Mouse (Mus musculus): ENCODE measurements around the gene Gm10717. TPM values are rescaled to one million over a fixed set of nuclear protein-coding genes. Genes with fewer than 3 reads are reported as not detected.
A peak's percentile ranks its signal among the peaks of the same experiment; 100 is the strongest.
"Not testable (repeated sequence)": the region's sequence is repeated elsewhere in the genome, so short reads cannot be mapped to it uniquely, and the experiment has no call there.

Gm10717 gene
- total RNA-seq, 2 experiments from 2014 or later, result 0.91 TPM; not detected in 1

- DNase-seq (ENCODE audit: low spot score in 2 of 2), result peak; percentile 80 to 83
Measured at GRCm38 (mm10) chr9:3023985-3024648, 1.1 kb upstream of the Gm10717 start.

- DNase-seq (ENCODE audit: low spot score in 2 of 2), result peak; percentile 74 to 85
Measured at GRCm38 (mm10) chr9:3025653-3026052, 436 bp downstream of the Gm10717 start.

- not testable (repeated sequence) for DNase-seq (ENCODE audit: low spot score in 2 of 2)
Measured at GRCm38 (mm10) chr9:3026136-3026535, 919 bp downstream of the Gm10717 start.

GRCm38 (mm10) chr9:3026741-3027140, 1.5 kb downstream of the Gm10717 start:
- not testable (repeated sequence) for DNase-seq (ENCODE audit: low spot score in 2 of 2)

GRCm38 (mm10) chr9:3027200-3027599, 2.0 kb downstream of the Gm10717 start:
- DNase-seq (ENCODE audit: low spot score in 2 of 2), result not testable (repeated sequence)

GRCm38 (mm10) chr9:3029276-3030000, 4.2 kb downstream of the Gm10717 start:
- DNase-seq (ENCODE audit: low spot score in 2 of 2), result peak in 1 of 2 experiments; percentile 32

- not testable (repeated sequence) for DNase-seq (ENCODE audit: low spot score in 2 of 2)
Measured at GRCm38 (mm10) chr9:3030677-3031318, 5.6 kb downstream of the Gm10717 start.

GRCm38 (mm10) chr9:3034299-3034698, 9.1 kb downstream of the Gm10717 start, which contains the start of gene Gm17535:
Gene Gm17535, plus strand, starts transcription at chr9:3034599.
- not testable (repeated sequence) for DNase-seq (ENCODE audit: low spot score in 2 of 2)

- DNase-seq (ENCODE audit: low spot score in 2 of 2), result not testable (repeated sequence)
Measured at GRCm38 (mm10) chr9:3036577-3036976, 11.4 kb downstream of the Gm10717 start, which contains the start of gene Gm10715. Gene Gm10715, plus strand, starts transcription at chr9:3036877.

GRCm38 (mm10) chr9:3038161-3038560, 12.9 kb downstream of the Gm10717 start:
- DNase-seq (ENCODE audit: low spot score in 2 of 2), result not testable (repeated sequence)

Small RNA genes lying within 50 kb of the gene (microRNA-seq; reads per million reads assigned to microRNA genes)
- 0 reads per million in 2 experiments for gene Mir101c

Other genes with a start within 250 kb of the Gm10717 start
- not detected for gene Gm10722, start 24.5 kb upstream of the Gm10717 start, total RNA-seq (2021)
- not detected for gene Gm11168, start 22.1 kb upstream of the Gm10717 start, total RNA-seq (2021)
- gene Gm10721, start 12.3 kb upstream of the Gm10717 start, total RNA-seq (2021), result under 1 TPM in 1 of 2 experiments, not detected in 1; 0.78 TPM
- gene Gm10720, start 9.8 kb upstream of the Gm10717 start, total RNA-seq (2021), result not detected
- gene Gm10719, start 8.0 kb upstream of the Gm10717 start, total RNA-seq (2021), result 1 to 10 TPM; 1.2 to 1.8 TPM
- gene Gm10718, start 1.9 kb upstream of the Gm10717 start, total RNA-seq (2021), result 1 to 10 TPM in 1 of 2 experiments, under 1 TPM in 1; 0.69 to 2.2 TPM
- gene Gm17535, start 9.2 kb downstream of the Gm10717 start, total RNA-seq (2021), result not detected
- not detected for gene Gm10715, start 11.5 kb downstream of the Gm10717 start, total RNA-seq (2021)